Mouse (Mus musculus): Measurements from ENCODE around the gene Plscr1.

Gene Plscr1

DNA sequence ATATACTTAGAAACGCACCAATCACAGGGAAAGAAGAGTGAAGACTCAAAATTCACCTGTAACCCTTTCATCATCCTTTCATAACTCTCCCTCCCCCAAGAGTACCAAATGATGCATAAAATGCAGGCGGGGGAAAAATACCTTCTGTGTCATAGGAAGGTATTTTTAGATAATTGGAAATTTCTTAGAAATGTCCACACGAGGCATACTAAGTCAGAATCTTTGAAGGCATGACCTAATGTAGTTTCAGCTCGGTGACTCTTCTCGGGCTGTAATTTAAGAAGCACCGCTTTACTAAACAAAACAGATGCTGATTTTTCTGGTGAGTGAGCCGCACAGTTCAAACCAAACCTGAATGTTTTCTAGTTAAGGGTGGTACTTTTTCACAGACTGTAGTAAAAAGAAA, at the start of gene Plscr1:
Plscr1 (plus strand) TSS at position 304 of the 406 bp plus-strand sequence.
- no peak for DNase-seq (ENCODE audit: low spot score in 2 of 2)

DNA sequence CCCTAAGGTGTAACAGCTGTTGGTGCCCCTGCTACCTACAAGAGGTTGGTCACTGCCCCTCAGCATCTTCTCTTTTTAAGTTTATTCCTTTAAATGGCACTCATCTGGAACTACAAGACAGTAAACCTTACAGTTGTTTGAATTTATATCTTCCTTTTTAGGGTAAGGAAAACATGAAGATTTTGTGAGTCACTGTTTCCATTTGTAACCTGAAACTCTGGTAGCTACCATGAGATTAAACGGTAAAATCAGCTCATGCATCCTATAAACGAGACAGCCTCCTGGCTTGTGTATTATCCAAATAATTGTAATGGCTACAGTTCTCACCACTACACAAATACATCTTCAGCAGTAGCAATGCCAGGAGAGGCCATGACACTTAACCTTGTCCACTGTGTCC, 45.2 kb upstream of the Plscr1 start:
- DNase-seq (ENCODE audit: low spot score in 2 of 2) = no peak

DNA sequence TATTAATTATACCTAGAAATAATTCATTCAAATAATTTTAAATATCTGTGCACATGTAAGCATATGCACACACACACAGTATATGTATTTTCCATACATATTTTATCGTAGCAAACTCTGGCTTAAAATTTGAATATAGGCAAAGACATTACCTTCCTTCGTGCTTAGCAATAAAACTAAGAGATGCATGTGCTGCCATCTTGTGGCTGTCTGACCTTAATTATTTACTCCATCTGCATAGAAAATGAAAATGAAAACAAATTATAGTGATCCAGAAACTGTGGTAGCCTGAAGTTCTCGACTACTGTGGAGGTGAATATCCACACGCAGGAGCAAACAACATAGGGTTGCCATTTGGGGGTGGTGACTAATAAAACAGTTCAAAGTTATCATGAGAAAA, 42.2 kb upstream of the Plscr1 start:
- DNase-seq (ENCODE audit: low spot score in 2 of 2) = peak; percentile 6 to 13

DNA sequence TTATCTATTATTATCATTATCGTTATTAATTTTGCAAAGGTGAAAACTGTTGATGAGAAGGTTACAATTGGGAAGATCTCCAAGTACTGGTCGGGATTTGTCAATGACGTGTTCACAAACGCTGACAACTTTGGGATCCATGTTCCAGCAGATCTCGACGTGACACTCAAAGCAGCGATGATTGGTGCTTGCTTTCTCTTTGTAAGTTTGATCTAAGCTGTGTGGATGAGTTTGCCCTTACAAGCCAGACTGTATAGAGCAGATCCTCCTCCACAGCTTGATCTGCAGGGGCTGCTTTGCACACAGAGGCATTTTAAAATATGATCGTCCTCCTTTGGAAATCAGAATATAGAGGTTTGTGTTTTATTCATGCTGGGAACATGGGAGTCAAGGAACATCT, 41.8 kb upstream of the Plscr1 start:
- no peak for DNase-seq (ENCODE audit: low spot score in 2 of 2)

DNA sequence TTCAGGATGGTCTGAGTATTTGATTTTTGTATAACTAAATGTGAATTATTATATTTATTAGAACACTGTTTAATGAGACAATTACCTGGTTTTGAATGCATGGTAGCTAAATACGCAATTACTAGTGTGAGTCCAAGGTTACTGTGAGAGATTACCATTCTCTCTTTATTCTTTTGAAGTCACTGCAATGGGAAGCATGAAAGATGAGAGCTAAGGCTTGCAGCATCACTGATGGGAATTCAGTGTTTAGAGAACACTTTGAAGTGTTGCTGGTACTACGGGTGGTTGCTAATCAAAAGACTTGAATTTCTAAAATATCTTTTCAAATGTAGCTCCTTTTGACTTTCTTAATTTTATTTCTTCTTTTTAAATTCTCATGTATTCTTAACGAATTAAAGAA, 39.7 kb upstream of the Plscr1 start:
- DNase-seq (ENCODE audit: low spot score in 2 of 2) = no peak

DNA sequence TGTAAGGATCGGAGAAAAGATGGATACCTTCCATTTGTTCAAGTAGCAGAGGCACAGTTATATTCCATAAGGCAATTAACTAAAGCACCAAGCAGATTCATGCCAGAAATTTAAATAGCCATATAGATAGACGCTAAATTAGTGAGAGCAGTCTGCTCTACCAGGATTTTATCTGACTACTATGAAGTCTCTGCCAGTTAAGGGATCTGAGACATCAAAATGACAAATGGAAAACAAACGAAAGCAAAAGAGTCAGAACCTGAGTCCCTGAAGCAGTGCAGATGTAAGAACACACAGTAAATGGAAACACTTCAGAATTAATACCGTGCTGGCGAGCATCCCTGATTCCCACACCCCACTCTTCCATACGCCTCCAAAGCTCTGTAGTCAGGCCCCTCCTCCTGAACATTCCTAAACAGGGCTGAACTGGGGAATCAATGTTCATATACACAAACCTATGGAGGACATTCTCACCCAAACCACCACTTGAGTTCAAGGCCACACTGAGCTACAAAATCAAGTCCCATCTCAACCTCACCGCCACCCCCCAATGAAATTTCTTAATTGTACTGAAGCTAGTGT, 39.1 kb upstream of the Plscr1 start:
- DNase-seq (ENCODE audit: low spot score in 2 of 2) = no peak

DNA sequence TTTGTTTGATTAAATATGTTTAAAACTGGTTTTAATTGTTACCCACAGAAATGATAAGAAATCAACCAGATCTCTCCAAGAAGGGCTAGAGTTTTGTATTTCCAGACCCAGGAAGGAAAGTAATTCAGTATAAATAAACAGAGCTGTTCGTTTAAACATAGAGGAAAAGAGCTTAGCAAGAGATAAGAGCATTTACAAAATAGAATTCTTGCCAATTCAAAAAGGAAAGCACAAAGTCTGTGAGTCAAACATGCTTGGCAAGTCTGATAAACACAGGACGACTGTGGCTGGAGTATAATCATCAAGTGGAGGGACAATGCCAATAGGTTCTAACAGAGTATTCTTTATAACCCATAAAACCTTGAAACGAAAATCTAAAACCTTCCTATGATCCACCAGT, 38.5 kb upstream of the Plscr1 start:
- no peak for DNase-seq (ENCODE audit: low spot score in 2 of 2)

DNA sequence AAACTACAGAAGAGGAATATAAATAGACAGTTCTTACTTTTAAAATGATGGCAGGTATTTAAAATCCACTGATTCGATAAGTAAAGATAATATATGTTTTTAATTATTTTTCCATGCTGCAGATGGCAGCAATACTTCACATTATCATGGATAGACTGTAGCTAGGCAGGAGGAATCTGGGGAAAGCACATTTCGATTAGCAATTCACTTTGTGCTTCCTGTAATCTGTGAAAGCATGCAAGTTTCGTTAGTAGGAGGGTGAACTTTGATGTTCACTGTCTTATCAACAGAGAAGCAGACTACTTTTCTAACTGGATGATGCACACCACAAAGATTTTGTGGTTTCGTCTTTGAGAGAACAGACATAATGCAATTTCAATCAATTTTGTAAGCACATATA, 32.1 kb upstream of the Plscr1 start:
- no peak for DNase-seq (ENCODE audit: low spot score in 2 of 2)

DNA sequence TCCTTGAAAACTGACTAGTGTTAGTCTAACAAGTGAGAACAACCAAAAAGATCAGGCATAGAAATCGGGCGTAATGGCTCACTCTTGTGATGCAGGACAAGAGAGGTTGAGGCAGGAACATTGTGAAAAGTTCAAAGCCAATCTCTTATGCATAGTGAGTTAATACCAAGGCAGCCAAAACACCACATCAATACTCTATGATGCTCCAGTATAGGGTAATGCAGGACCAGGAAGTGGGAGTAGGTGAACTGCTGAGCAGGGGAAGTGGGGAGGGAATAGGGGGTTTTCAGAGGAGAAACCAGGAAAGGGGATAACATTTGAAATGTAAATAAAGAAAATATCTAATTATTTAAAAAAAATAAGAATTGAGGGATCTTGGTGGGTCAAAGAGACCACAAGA, 31.7 kb upstream of the Plscr1 start:
- no peak for DNase-seq (ENCODE audit: low spot score in 2 of 2)

DNA sequence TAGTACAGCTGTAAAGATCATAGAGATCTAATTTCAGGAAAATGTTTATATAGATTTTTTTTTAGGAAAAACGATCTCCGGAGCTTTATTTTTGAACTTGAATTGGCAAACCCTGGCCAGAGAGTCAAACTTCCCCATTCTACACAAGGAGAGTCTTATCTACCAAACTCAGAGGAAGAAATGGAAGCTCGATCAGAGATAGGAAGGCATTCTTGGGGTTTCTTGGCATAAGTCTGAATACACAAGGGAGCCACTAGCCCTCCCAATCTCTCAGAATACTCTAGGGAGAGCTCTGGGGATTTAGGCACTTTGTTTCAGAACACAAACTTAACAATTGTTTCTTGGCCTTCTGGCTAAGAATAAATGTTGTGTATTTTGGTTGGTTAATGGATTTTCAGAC, 29.4 kb upstream of the Plscr1 start:
- no peak for DNase-seq (ENCODE audit: low spot score in 2 of 2)

DNA sequence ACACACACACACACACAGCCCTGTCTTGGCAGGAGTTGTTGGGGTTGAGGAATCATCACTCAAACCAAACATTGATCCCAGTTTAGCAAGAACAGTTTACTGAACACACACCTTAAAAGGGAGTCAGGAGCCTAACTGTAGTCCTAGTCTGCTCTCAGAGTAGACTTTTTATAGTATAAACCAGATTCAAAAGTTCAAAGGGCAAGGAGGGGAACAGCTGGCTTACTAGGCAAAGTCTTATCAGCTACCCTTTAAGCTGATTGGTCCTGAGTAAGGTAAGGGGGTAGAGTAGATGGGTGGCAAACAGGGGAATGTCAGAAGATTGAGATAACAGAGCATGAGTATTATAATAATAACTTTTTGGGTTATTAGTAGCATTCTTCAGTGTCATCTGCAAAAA, 28.1 kb upstream of the Plscr1 start:
- DNase-seq (ENCODE audit: low spot score in 2 of 2) = no peak

DNA sequence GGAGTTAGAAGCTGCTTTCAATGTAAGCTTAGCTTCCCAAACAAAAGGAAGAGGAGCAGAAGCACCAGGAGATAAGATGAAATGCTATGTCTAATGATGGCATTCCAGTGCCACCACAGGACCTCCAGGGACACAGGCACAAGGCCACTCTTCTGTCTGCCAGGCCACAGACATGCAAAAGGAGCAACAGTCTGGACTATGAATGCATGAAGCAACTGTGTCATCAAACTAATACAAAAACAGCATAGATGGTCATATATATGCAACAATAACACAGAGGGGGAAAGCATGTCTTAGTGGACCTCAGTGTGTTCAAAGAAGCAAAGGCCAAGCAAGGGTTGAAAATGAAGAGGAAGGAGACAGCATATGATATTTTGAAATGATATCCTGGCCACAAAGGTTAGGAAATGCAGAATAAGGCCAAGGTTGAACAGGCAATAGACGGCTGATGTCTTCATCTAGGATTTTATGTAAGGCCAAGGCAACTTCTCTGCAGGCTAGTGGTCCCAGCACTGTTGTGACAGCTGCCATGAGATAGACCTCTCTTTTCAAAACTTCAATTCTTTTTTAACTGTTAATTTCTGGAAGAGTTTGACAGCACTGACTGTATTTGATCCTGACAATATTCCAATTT, 24.8 kb upstream of the Plscr1 start:
- DNase-seq (ENCODE audit: low spot score in 2 of 2) = no peak

DNA sequence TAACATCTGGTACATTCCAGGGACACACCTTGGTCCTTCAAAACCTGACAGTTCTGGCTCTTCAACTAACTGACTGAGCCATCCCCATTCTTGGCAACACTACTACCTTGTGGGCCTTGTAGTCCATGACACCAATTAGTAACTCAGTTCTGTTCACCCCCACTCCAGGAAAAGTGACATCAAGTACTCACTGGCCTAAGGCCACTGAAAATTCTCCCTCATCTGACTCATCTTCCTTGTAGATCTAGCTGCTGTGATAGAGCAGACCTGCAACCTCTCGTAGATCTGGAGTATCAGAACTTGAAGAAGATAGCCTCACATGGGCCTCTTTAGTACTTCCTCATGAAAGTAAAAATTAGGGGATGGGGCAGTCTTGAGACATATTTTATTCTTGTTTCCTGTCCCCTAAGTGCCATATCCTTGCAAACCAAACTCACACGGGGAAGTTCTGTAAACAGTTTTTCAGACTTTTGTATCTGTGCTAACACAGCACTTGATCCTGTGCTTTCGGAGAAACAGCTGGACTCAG, 23.4 kb upstream of the Plscr1 start:
- DNase-seq (ENCODE audit: low spot score in 2 of 2) = no peak

DNA sequence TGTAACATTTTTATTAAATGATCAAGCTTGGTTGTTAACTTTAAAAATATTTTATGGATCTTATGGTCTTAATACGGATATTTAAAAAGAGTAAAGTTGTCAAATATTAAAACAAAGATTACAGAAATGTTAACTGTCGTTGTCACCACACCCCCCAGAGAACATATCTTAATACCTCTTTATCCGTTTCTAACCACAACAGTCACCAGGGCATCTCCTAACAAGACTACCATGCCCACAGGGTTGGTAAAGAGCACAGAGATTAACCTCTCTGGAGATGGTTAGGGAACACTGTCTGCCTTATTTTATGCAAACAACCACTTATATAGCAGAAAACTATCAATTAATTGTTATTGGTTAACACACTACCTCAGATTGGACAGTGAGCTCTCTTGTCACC, 22.8 kb upstream of the Plscr1 start:
- DNase-seq (ENCODE audit: low spot score in 2 of 2) = no peak

DNA sequence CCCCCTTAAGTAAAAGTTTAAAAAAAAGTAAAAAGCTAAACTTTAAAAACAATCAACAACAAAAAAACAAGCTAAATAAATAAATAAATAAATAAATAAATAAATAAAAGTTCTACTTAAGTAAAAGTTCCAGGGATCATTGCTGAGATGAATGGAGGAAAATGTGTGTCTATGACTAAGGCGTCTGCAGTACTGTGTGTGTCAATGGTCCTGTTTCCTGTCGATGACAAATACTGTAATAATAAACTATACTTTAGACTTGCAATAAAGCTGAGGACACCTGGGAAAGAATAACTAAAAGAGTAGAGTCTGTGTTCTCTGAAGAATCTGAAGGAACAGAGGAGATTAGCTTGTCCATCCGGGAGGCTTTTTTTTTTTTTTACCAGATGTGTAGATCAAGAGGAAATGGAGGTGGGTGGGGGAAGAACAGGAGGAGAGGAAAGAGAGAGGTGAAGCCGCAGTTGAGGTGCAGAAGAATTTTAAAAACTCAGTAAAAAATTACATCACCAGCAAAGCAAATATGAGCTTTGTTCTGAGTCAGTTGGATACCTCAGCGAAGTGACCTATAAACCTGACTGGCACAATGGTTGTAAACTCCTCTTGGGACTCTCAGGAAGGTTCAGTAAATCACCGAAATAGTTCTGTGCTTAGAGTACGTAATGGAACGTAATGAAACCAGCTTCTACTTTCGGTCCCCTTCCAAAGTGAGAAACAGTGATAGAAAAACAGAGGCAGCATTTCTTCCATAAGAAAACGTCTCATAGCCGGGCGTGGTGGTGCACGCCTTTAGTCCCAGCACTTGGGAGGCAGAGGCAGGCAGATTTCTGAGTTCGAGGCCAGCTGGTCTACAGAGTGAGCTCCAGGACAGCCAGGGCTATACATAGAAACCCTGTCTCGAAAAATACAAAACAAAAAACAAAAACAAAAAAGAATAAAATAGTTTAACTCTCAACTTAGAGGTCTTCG, 20.4 kb upstream of the Plscr1 start:
- DNase-seq (ENCODE audit: low spot score in 2 of 2) = no peak

DNA sequence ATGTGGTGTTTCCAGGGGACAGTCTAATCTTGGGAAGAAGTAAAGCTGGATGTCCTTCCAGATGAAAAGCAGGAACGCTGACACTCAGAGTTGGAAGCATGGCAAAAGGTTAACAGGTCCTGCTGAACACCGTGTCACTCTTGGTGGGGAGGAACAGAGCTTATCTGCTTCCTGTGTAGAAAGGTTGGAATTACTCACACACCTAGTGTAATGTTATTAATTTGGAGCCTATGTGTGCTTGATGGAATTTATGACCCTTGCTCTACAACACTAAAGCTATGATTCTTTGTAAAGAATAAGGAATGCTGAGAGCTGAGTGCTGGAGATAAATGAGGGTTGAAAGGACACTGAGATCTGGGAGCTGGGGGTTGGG, 19.7 kb upstream of the Plscr1 start:
- no peak for DNase-seq (ENCODE audit: low spot score in 2 of 2)

DNA sequence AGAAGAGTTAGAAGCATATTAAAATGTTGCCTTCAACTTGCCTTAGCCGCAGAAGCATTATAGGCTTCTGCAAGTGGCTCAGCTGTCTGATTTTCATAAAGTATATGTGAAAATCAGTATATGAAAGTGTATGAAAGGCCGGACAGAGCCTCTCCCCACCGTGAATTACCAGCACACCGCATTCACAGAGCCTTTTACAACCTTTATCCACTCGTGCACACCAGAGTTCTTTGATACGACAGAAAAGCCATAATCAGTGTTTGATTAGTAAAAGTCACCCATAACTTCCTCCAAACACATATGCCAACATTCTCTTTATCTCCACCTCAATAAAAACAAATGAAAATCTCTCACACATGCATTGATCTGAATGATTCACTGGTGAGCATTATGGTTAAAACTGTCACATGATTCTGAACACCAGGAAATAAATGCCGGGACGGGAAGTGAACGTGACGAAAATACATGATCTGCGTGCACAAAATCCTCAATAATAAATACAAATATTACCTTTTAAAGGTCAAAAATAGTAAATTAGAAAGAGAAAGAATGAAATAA, 14.6 kb upstream of the Plscr1 start:
- no peak for DNase-seq (ENCODE audit: low spot score in 2 of 2)

DNA sequence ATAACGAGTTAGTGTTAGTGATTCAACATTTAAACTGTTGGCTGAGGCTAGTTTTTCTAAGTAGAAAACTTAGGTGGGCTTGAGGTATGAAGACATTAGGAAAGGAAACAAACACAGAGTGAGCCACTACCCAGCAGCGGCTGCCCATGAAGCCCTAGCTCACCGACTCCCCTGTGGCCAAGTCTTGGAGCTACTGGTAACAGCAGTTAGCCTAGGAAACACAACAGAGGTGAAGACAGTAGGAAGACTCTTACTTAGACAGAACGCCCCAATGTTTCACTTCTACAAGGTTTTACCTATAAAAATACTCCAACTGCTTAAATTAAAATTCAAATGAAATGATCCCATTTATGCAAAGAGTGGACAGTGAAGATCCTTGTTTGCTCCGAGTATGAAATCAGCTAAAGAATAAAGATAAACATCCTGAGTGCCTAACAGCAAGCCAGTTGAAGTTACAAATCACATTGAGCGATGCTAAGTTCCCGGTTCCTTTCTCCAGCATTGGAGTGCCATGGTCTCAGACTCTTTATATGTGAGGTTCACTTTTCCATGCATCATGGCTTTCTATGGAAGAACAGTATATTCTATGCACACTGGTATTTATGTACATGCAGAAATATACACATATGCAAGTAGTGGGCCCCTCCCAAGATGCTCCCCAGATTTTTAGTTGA, 640 bp upstream of the Plscr1 start:
- DNase-seq (ENCODE audit: low spot score in 2 of 2) = no peak

DNA sequence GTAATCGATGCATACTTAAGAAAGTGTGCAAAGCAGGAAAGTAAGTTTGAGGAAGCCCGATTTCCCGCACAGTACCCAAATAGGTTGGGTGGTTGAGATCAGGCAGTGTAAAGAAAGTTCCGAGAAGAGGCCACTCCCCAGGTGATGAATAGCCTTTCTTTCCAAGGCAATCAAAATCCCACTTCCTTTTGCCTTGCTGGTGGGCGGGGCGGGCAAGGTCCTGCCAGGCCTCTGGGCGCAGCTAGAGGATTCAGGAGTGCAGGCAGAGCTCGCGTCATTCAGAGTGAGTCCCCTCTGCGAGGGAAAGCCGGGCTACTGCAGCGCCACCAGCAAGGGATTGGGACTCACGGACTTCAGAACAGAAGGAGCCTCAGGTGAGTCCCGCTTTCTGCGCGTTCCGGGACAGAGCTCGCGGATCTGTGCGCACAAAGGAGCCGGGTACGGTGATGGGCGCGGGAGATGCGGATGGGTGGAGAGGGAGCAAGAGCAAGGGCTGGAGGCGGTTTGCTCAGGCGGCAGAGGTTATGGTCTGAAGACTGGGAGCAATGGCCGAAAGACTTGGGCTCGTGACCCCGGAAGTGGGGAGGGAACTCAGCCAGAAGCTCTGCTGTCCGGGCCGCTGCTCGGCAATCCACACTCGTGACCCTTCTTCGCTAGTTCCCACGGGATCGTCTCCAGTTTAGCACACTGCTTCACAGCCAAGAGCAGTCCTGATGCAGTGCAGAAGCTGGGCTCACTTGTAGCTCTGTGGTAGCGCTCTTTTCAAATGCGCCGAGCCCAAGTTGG, 630 bp downstream of the Plscr1 start:
- peak; percentile 51 to 76 for DNase-seq (ENCODE audit: low spot score in 2 of 2)

DNA sequence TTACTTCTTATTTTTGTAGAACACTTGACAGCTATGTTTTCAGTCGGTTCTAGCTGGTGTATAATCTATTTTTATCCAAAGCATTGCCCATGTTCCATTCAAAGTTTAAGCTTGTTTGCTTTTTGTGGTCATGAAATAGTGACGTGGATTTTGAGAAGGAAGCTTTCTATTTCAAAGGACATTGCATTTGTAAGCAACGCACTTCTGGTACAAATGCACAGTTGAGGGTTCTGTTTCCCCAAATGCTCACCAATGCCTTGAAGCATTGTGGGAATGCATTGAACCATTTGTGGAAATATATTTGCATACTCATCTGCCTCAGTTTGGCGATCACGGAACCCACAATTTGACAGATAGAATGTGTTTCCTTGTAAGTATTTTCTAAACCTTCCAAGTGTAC, 3.2 kb downstream of the Plscr1 start:
- no peak for DNase-seq (ENCODE audit: low spot score in 2 of 2)
